Mouse (Mus musculus) lung, adult 2 months (tissue): ENCODE results near the gene Tmem53.

Experiments
- CTCF ChIP-seq: fragments of 200-500 bp; IDR thresholded peaks from 2 replicates; pipeline ENCODE4 v1.5.1; 2011; ENCODE audit warnings: mild to moderate bottlenecking, low read length, control low read depth; ENCODE audit not compliant: insufficient read depth
- POLR2A ChIP-seq: fragments of 200-500 bp; IDR thresholded peaks from 2 replicates; pipeline ENCODE4 v1.6.1; 2011; ENCODE audit warnings: low read depth, mild to moderate bottlenecking, control low read depth, low read length, borderline replicate concordance; ENCODE audit errors: extremely low read depth

GRCm38 (mm10) chr4:117302027-117302806 is 50.5 kb downstream of the Tmem53 start:
- TF ChIP-seq CTCF (no peak), POLR2A (no peak)
